Mouse (Mus musculus): Measurements from ENCODE around the gene Olfr1359.
A peak's percentile ranks its signal among the peaks of the same experiment; 100 is the strongest.

Olfr1359 gene

GRCm38 (mm10) chr13:21722993-21723836 is 25.3 kb downstream of the Olfr1359 start:
- no peak for DNase-seq (ENCODE audit: inconsistent ontology term)

GRCm38 (mm10) chr13:21727948-21728572 is 30.1 kb downstream of the Olfr1359 start:
- DNase-seq (ENCODE audit: inconsistent ontology term): no peak

- no peak for DNase-seq (ENCODE audit: inconsistent ontology term)
Observed at GRCm38 (mm10) chr13:21729544-21729943, 31.6 kb downstream of the Olfr1359 start.

- no peak for DNase-seq (ENCODE audit: inconsistent ontology term)
Observed at GRCm38 (mm10) chr13:21733466-21733865, 35.6 kb downstream of the Olfr1359 start.

GRCm38 (mm10) chr13:21734010-21734905 is 36.3 kb downstream of the Olfr1359 start:
- DNase-seq (ENCODE audit: inconsistent ontology term): peak; percentile 81

- peak; percentile 83 for DNase-seq (ENCODE audit: inconsistent ontology term)
Observed at GRCm38 (mm10) chr13:21734906-21735767, 37.2 kb downstream of the Olfr1359 start, which contains the start of gene Hist1h4j. Gene Hist1h4j (plus strand): TSS chr13:21735064.

- no peak for DNase-seq (ENCODE audit: inconsistent ontology term)
Observed at GRCm38 (mm10) chr13:21745006-21745405, 47.1 kb downstream of the Olfr1359 start.

GRCm38 (mm10) chr13:21749387-21750158 is 51.7 kb downstream of the Olfr1359 start:
- DNase-seq (ENCODE audit: inconsistent ontology term): peak; percentile 69

GRCm38 (mm10) chr13:21750159-21751017 is 52.5 kb downstream of the Olfr1359 start, which contains the start of gene Hist1h4k:
Gene Hist1h4k (minus strand): TSS chr13:21750505.
- DNase-seq (ENCODE audit: inconsistent ontology term): peak; percentile 81

- DNase-seq (ENCODE audit: inconsistent ontology term): peak; percentile 3
Observed at GRCm38 (mm10) chr13:21751417-21751816, 53.5 kb downstream of the Olfr1359 start.

GRCm38 (mm10) chr13:21751827-21752226 is 53.9 kb downstream of the Olfr1359 start:
- DNase-seq (ENCODE audit: inconsistent ontology term): no peak

- no peak for DNase-seq (ENCODE audit: inconsistent ontology term)
Observed at GRCm38 (mm10) chr13:21752356-21752755, 54.4 kb downstream of the Olfr1359 start.

- DNase-seq (ENCODE audit: inconsistent ontology term): peak; percentile 39
Observed at GRCm38 (mm10) chr13:21753051-21753523, 55.2 kb downstream of the Olfr1359 start.

GRCm38 (mm10) chr13:21753524-21754285 is 55.8 kb downstream of the Olfr1359 start, which contains the start of the genes Hist1h2ak and Hist1h2bn:
Gene Hist1h2ak (minus strand): TSS chr13:21753827.
Gene Hist1h2bn (plus strand): TSS chr13:21754123.
- DNase-seq (ENCODE audit: inconsistent ontology term): peak; percentile 94

- DNase-seq (ENCODE audit: inconsistent ontology term): peak; percentile 67
Observed at GRCm38 (mm10) chr13:21754294-21755001, 56.5 kb downstream of the Olfr1359 start.

- DNase-seq (ENCODE audit: inconsistent ontology term): no peak
Observed at GRCm38 (mm10) chr13:21755707-21756106, 57.8 kb downstream of the Olfr1359 start.
